Mouse (Mus musculus) hindbrain, embryonic 13.5 days (tissue): ENCODE data around the gene Map3k13. TPM values are rescaled to one million over a fixed set of nuclear protein-coding genes. Genes with fewer than 3 reads are reported as not detected.
A peak's percentile ranks its signal among the peaks of the same experiment; 100 is the strongest.
"Not testable (repeated sequence)": the region's sequence is repeated elsewhere in the genome, so short reads cannot be mapped to it uniquely, and the experiment has no call there.

Source experiments
- ATAC-seq: fragments of 200-750 bp; cut with Nextera tagmentation; 2 replicates; pipeline ENCODE4 v1.8.0; 2017; ENCODE audit warnings: moderate TSS enrichment; ENCODE audit not compliant: low FRiP score
- H3K27ac ChIP-seq: fragments of 300-500 bp; sonication (generic); 2 replicates; pipeline ENCODE4 v1.5.1; 2015; ENCODE audit warnings: inconsistent platforms, mild to moderate bottlenecking, moderate library complexity
- H3K27me3 ChIP-seq: fragments of 300-500 bp; sonication (generic); 2 replicates; pipeline ENCODE4 v1.6.1; 2015; ENCODE audit warnings: mild to moderate bottlenecking, inconsistent platforms
- H3K36me3 ChIP-seq: fragments of 300-500 bp; sonication (generic); 2 replicates; pipeline ENCODE4 v1.6.1; 2015; ENCODE audit warnings: mild to moderate bottlenecking, inconsistent platforms
- H3K4me1 ChIP-seq: fragments of 300-500 bp; sonication (generic); replicated peaks from 2 replicates; pipeline ENCODE4 v1.6.1; 2015; ENCODE audit warnings: inconsistent platforms
- H3K4me2 ChIP-seq: fragments of 300-500 bp; sonication (generic); 2 replicates; pipeline ENCODE4 v1.6.1; 2015; ENCODE audit warnings: inconsistent platforms, mild to moderate bottlenecking, moderate library complexity
- H3K4me3 ChIP-seq: fragments of 300-500 bp; sonication (generic); 2 replicates; pipeline ENCODE4 v1.5.1; 2015; ENCODE audit warnings: mild to moderate bottlenecking, inconsistent platforms
- H3K9ac ChIP-seq: fragments of 300-500 bp; sonication (generic); 2 replicates; pipeline ENCODE4 v1.6.1; 2015; ENCODE audit warnings: mild to moderate bottlenecking, inconsistent platforms
- H3K9me3 ChIP-seq: fragments of 300-500 bp; sonication (generic); 2 replicates; pipeline ENCODE4 v1.6.1; 2016; ENCODE audit warnings: inconsistent platforms
- WGBS: fragments of 180-500 bp; shearing (Covaris S2); methylation state at CpG from one replicate; pipeline ENCODE4 v1.1.7; 2015; 5-methylcytosine and 5-hydroxymethylcytosine counted together
- polyA plus RNA-seq: library from polyadenylated mRNA; unstranded; fragments of >200 nt; fragmentation: Nextera tagmentation; extraction: Ambion mirVana; gene quantifications from 2 replicates; pipeline ENCODE4 v1.2.1, GENCODE M21; 2015

Gene Map3k13
- polyA plus RNA-seq, 1 experiment from 2014 or later: 8.2 TPM

GRCm38 (mm10) chr16:21787516-21788353, 6.4 kb upstream of the Map3k13 start, which contains the start of gene Ehhadh:
Gene Ehhadh (minus strand): TSS chr16:21787807.
- H3K9ac ChIP-seq: peak within 1 kb of the TSS; percentile 78

GRCm38 (mm10) chr16:21788581-21788980, 5.6 kb upstream of the Map3k13 start:
- no peak overlapping the region for H3K4me2 ChIP-seq
- no peaks in the 10 kb centered on the region for H3K27me3 ChIP-seq
- no peak overlapping the region for H3K9ac ChIP-seq
- H3K4me1 ChIP-seq: peaks cover 15% of the 10 kb centered on the region
- H3K4me3 ChIP-seq: no peak overlapping the region
- H3K27ac ChIP-seq: no peak overlapping the region
- no peaks in the 10 kb centered on the region for H3K9me3 ChIP-seq
- H3K36me3 ChIP-seq: no peaks in the 10 kb centered on the region
- 47% methylated on average over 3 of the region's 3 CpGs for WGBS
- ATAC-seq: no peak

More at GRCm38 (mm10) chr16:21787516-21788353, 6.4 kb upstream of the Map3k13 start, which contains the start of gene Ehhadh:
- peak within 1 kb of the TSS; percentile 71 for H3K4me2 ChIP-seq
- peak within 1 kb of the TSS; percentile 48 for H3K4me3 ChIP-seq
- H3K36me3 ChIP-seq: no peaks in the 10 kb centered on the region
- H3K4me1 ChIP-seq: peaks cover 11% of the 10 kb centered on the region
- WGBS: 6% methylated on average over 28 of the region's 28 CpGs
- no peaks in the 10 kb centered on the region for H3K27me3 ChIP-seq
- H3K27ac ChIP-seq: no peak within 1 kb of the TSS
- no peaks in the 10 kb centered on the region for H3K9me3 ChIP-seq
- ATAC-seq: peak; percentile 88

- H3K4me1 ChIP-seq: peaks cover 18% of the 10 kb centered on the region
- no peaks in the 10 kb centered on the region for H3K9me3 ChIP-seq
- 75% methylated on average over 2 of the region's 2 CpGs for WGBS
- H3K27me3 ChIP-seq: no peaks in the 10 kb centered on the region
- no peak overlapping the region for H3K4me2 ChIP-seq
- H3K27ac ChIP-seq: no peak overlapping the region
- H3K36me3 ChIP-seq: no peaks in the 10 kb centered on the region
- H3K4me3 ChIP-seq: no peak overlapping the region
- H3K9ac ChIP-seq: no peak overlapping the region
- no peak for ATAC-seq
Observed at GRCm38 (mm10) chr16:21789180-21789579, 5.0 kb upstream of the Map3k13 start.

- Histone ChIP-seq H3K4me2 (no peak overlapping the region), H3K4me1 (peaks cover 23% of the 10 kb centered on the region), H3K9ac (no peak overlapping the region), H3K9me3 (no peaks in the 10 kb centered on the region), H3K27me3 (no peaks in the 10 kb centered on the region), H3K4me3 (no peak overlapping the region), H3K36me3 (no peaks in the 10 kb centered on the region), H3K27ac (no peak overlapping the region)
- 13% methylated on average over 1 of the region's 1 CpGs for WGBS
- no peak for ATAC-seq
Observed at GRCm38 (mm10) chr16:21790469-21790868, 3.7 kb upstream of the Map3k13 start.

GRCm38 (mm10) chr16:21791779-21792178, 2.4 kb upstream of the Map3k13 start:
- no peak overlapping the region for H3K27ac ChIP-seq
- ATAC-seq: no peak
- H3K4me2 ChIP-seq: no peak overlapping the region

GRCm38 (mm10) chr16:21793080-21793810, 901 bp upstream of the Map3k13 start:
- not testable (repeated sequence) for H3K36me3 ChIP-seq, ATAC-seq, H3K9me3 ChIP-seq, H3K27me3 ChIP-seq, H3K27ac ChIP-seq
- Histone ChIP-seq H3K4me2 (peak overlapping the region; percentile 75), H3K4me1 (peaks cover 25% of the 10 kb centered on the region), H3K9ac (peak overlapping the region; percentile 87), H3K4me3 (peak overlapping the region; percentile 80)
- 39% methylated on average over 2 of the region's 2 CpGs for WGBS

More at GRCm38 (mm10) chr16:21791779-21792178, 2.4 kb upstream of the Map3k13 start:
- Histone ChIP-seq H3K4me3 (no peak overlapping the region), H3K27me3 (no peaks in the 10 kb centered on the region), H3K36me3 (no peaks in the 10 kb centered on the region), H3K4me1 (peaks cover 30% of the 10 kb centered on the region), H3K9ac (no peak overlapping the region), H3K9me3 (no peaks in the 10 kb centered on the region)
- 69% methylated on average over 3 of the region's 3 CpGs for WGBS

GRCm38 (mm10) chr16:21794697-21795045, 525 bp downstream of the Map3k13 start:
- no peak for ATAC-seq
- Histone ChIP-seq H3K36me3 (peaks cover 7% of the 10 kb centered on the region), H3K27ac (peak overlapping the region; percentile 93), H3K9ac (peak overlapping the region; percentile 87), H3K27me3 (no peaks in the 10 kb centered on the region), H3K4me2 (peak overlapping the region; percentile 75), H3K9me3 (no peaks in the 10 kb centered on the region), H3K4me3 (peak overlapping the region; percentile 80), H3K4me1 (peaks cover 25% of the 10 kb centered on the region)
- 1% methylated on average over 14 of the region's 14 CpGs for WGBS

- Histone ChIP-seq H3K4me2 (peak overlapping the region; percentile 75), H3K27ac (no peak overlapping the region), H3K27me3 (no peaks in the 10 kb centered on the region), H3K36me3 (peaks cover 7% of the 10 kb centered on the region), H3K4me3 (peak overlapping the region; percentile 80), H3K9me3 (no peaks in the 10 kb centered on the region), H3K9ac (peak overlapping the region; percentile 87), H3K4me1 (peaks cover 25% of the 10 kb centered on the region)
- 15% methylated on average over 5 of the region's 5 CpGs for WGBS
- 0 out of 2 replicates have a peak, but pooled peaks have one; percentile 21 for ATAC-seq
Observed at GRCm38 (mm10) chr16:21795071-21795470, 925 bp downstream of the Map3k13 start.

- ATAC-seq: no peak
- 90% methylated on average over 1 of the region's 1 CpGs for WGBS
- H3K4me2 ChIP-seq: no peak overlapping the region
- H3K9me3 ChIP-seq: no peaks in the 10 kb centered on the region
- no peak overlapping the region for H3K4me3 ChIP-seq
- peaks cover 54% of the 10 kb centered on the region for H3K36me3 ChIP-seq
- no peaks in the 10 kb centered on the region for H3K27me3 ChIP-seq
- H3K27ac ChIP-seq: no peak overlapping the region
- no peak overlapping the region for H3K9ac ChIP-seq
- no peaks in the 10 kb centered on the region for H3K4me1 ChIP-seq
Observed at GRCm38 (mm10) chr16:21804258-21804657, 10.1 kb downstream of the Map3k13 start.

- no peak overlapping the region for H3K9ac ChIP-seq
Observed at GRCm38 (mm10) chr16:21806892-21807291, 12.7 kb downstream of the Map3k13 start.

GRCm38 (mm10) chr16:21807786-21808185, 13.6 kb downstream of the Map3k13 start:
- not testable (repeated sequence) for H3K27me3 ChIP-seq, H3K9me3 ChIP-seq, H3K4me3 ChIP-seq, ATAC-seq, H3K27ac ChIP-seq, H3K9ac ChIP-seq, H3K4me1 ChIP-seq, H3K4me2 ChIP-seq
- peaks cover 49% of the 10 kb centered on the region for H3K36me3 ChIP-seq
- 88% methylated on average over 7 of the region's 7 CpGs for WGBS

More at GRCm38 (mm10) chr16:21806892-21807291, 12.7 kb downstream of the Map3k13 start:
- Histone ChIP-seq H3K4me2 (no peak overlapping the region), H3K36me3 (peaks cover 53% of the 10 kb centered on the region), H3K27me3 (no peaks in the 10 kb centered on the region), H3K4me3 (no peak overlapping the region), H3K4me1 (no peaks in the 10 kb centered on the region), H3K9me3 (no peaks in the 10 kb centered on the region), H3K27ac (no peak overlapping the region)
- WGBS: 100% methylated on average over 1 of the region's 1 CpGs
- ATAC-seq: no peak

GRCm38 (mm10) chr16:21813164-21813834, 19.2 kb downstream of the Map3k13 start:
- no peak overlapping the region for H3K4me3 ChIP-seq
- H3K27ac ChIP-seq: no peak overlapping the region
- H3K4me1 ChIP-seq: peaks cover 8% of the 10 kb centered on the region
- H3K36me3 ChIP-seq: peaks cover 27% of the 10 kb centered on the region
- H3K4me2 ChIP-seq: no peak overlapping the region
- WGBS: 65% methylated on average over 6 of the region's 6 CpGs
- H3K9me3 ChIP-seq: no peaks in the 10 kb centered on the region
- no peak overlapping the region for H3K9ac ChIP-seq
- ATAC-seq: no peak
- H3K27me3 ChIP-seq: no peaks in the 10 kb centered on the region
